Mouse (Mus musculus) embryonic fibroblast, embryonic 13.5 days (primary cell): ENCODE results near the gene Acox3. TPM values are rescaled to one million over a fixed set of nuclear protein-coding genes. Genes with fewer than 3 reads are reported as not detected.
"Not testable (repeated sequence)": the region's sequence is repeated elsewhere in the genome, so short reads cannot be mapped to it uniquely, and the experiment has no call there.

Experiments
- H3K27ac ChIP-seq: 2 replicates; pipeline ENCODE4 v1.5.1; 2012; ENCODE audit warnings: low read length, control low read depth, inconsistent platforms; ENCODE audit not compliant: insufficient read depth
- H3K4me1 ChIP-seq: 2 replicates; pipeline ENCODE4 v1.6.1; 2011; ENCODE audit warnings: low read length; ENCODE audit not compliant: control insufficient read depth, insufficient read depth
- H3K4me3 ChIP-seq: 2 replicates; pipeline ENCODE4 v1.5.1; 2011; ENCODE audit warnings: mild to moderate bottlenecking, control low read depth, low read length; ENCODE audit not compliant: insufficient read depth
- CTCF ChIP-seq: IDR thresholded peaks from 2 replicates; pipeline ENCODE4 v1.5.1; 2011; ENCODE audit warnings: mild to moderate bottlenecking, control low read depth, low read length, moderate library complexity, borderline replicate concordance; ENCODE audit not compliant: insufficient read depth
- POLR2A ChIP-seq: IDR thresholded peaks from 2 replicates; pipeline ENCODE4 v1.6.1; 2011; ENCODE audit warnings: low read depth, mild to moderate bottlenecking, control low read depth, low read length, moderate library complexity
- polyA plus RNA-seq: library from polyadenylated mRNA; stranded (reverse); fragments of >200 nt; gene quantifications from 2 replicates; pipeline ENCODE4 v1.2.4, GENCODE M21; 2011; ENCODE audit warnings: low read depth; ENCODE audit not compliant: missing spikeins, insufficient read length

Gene Acox3
- polyA plus RNA-seq, 1 experiment = 24.9 TPM

DNA sequence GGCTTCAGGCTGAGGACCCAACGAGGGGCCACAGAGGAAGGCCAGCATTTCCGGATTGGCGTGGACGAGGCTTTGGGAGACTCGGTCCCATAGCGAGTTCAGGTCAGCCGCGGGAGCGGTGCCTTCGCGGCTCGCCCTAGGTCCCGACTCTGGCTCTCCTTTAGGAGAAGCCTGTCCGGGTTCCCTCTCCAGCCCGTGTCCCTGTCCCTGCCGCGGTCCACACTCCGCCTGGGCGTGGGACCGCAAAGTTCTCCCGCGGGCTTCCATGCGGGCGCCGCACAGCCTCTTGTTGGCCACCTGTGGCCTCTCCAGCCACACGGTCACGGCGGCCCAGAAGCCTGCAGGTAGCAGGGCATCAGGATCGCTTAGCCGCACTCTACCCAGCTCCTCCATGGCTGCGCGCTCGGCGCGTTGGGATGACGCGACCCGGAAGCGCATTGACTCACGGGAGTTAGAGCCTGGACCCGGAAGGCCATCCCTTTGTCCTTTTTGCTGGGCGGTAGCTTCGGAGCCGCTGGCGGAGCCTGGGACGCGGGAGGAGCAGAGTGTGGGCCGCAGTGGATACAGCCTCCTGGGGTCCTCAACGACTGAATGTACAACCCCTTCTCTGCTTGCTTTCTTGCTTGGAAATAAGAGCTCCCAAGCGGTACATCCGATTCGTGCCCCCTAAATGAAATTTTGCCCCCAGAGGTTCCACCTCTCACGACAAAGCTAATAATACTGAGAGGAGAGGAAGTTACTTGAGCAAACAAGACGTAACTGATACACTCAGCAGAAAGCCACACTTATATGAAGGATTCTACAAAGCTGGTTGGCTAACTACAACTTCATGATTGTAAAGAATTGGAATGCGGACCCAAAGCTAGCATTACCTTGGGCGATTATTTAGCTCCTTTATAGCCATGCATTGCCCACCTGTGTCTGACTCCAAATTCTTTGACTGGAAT is 7.9 kb upstream of the Acox3 start, which contains the start of gene Trmt44:
Gene Trmt44, minus strand, starts transcription at position 418 of the 947 bp plus-strand sequence.
- peak within 1 kb of the TSS; percentile 82 for H3K4me3 ChIP-seq
- 0 out of 2 replicates have a peak, but pooled peaks cover 4% of the 10 kb centered on the region for H3K4me1 ChIP-seq
- TF ChIP-seq POLR2A (peak; percentile 89), CTCF (no peak)
- peak within 1 kb of the TSS; percentile 56 for H3K27ac ChIP-seq

DNA sequence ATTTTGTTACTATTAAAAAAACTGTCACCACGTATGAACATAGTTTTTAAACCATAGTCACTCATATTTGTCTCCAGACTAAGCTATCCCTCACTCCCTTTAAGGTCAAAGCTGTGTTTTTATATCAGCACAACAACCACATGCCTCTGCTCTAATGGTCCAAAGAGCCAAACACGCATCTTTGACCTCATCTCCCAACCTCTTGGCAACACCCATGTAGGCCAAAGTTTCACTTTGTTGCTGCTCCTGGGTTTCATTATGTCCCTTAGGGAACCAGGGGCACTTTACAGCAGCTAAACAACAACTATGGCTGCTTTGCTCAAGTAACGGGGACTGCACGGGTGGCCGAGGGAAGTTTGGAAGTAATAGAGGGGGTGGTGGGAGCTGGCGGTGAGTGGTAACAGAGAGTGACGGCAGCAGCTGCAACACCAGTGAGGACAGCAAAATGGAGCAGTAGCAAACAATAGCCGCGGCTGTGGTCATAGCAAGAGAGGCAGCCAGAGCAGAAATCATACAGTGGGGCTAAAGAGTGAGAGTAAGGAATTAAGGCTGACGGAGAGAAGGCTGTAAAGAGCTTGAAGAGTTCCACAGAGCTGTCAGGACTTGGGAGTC is 6.3 kb upstream of the Acox3 start:
- TF ChIP-seq CTCF (no peak), POLR2A (no peak)
- H3K4me3 ChIP-seq = no peak overlapping the region

DNA sequence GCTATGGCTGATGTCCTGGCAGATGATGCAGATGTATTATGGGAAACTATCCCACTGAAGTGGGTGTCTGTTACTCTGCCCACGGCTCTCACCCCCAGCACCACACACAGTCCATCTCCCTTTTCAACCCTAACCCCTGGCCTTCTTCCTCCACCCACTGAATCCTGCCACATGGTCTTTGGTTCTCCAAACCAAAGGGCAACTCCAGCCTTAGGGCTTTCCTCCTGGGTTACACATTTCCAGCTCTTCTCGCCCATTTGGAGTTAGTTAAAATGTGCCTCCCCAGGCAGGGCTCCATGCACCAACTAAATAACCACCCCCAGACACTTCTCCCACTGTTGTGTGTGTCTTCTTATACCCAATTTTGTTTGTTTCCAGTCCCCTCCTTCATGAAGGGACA is 4.4 kb upstream of the Acox3 start:
- Histone ChIP-seq H3K27ac (no peak overlapping the region), H3K4me1 (peaks cover 7% of the 10 kb centered on the region; the same call in 1 of the 2 replicates), H3K4me3 (no peak overlapping the region)
- no peak for TF ChIP-seq POLR2A
- no peak for TF ChIP-seq CTCF

More for the DNA sequence above, 6.3 kb upstream of the Acox3 start:
- no peak overlapping the region for H3K27ac ChIP-seq
- 0 out of 2 replicates have a peak, but pooled peaks cover 4% of the 10 kb centered on the region for H3K4me1 ChIP-seq

DNA sequence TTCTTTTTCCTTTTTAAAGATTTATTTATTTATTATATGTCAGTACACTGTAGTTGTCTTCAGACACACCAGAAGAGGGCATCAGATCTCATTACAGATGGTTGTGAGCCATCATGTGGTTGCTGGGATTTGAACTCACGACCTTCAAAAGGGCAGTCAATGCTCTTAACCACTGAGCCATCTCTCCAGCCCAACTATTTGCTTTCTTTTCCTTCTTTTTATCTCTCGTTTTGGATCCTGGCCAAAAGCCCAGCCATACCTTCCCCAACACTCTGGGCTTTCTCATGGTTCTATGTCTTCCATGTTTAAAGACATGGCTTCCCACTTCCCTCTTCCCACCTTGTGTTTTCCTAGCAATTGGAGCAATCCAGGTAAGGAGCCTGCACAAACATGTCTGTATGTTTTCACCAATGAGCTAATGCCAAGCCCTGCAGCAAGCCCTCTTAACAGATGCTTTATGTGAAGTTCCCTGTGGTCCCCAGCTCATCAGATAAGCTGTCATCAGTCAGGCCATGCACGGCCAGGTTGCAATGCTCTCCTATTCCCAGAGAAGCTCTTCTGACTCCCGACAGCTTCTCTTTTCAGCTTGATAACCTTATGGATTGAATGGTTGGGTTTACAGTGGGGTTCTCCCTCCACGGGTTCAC is 3.5 kb upstream of the Acox3 start:
- TF ChIP-seq POLR2A (no peak), CTCF (no peak)
- H3K4me1 ChIP-seq = peaks cover 3% of the 10 kb centered on the region; the same call in 1 of the 2 replicates
- no peak overlapping the region for H3K4me3 ChIP-seq
- no peak overlapping the region for H3K27ac ChIP-seq

DNA sequence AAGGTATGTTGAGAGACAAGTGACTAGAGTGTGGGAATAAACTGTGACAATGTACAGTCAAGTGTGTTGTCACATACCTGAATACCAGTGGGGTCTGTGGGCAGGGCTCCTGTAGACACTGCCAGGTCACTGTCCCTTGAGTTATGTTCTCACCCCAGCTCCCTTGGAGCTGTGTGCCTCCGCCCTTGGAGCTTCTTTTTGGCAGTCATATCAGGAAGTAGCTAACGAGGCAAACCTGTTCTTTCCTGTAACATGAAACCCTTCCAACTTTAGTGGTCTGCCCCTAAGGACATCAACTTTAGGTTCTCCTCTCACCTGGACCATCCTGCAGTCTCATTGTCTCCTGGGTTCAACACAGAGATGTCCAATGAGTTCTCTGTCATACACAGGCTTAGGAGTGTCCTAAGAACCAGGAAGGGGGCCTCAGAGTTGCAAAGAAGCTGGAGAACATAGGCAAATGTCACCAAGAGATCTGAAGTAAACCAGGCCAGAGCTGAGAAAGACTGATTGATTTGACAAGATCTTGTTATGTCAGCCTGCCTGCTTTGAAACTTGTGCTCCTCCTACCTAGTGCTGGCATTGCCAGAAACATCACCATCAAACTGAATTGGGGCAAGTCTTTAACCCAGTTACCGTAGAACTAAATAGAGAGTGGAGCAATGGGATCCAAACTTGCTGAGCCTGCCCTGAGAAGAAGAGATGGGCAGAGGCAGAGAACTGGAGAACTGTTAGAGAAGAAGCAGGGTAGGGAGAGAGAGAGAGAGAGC is 2.5 kb upstream of the Acox3 start:
- TF ChIP-seq POLR2A (no peak), CTCF (no peak)
- Histone ChIP-seq H3K4me1 (peaks cover 3% of the 10 kb centered on the region; the same call in 1 of the 2 replicates), H3K4me3 (no peak overlapping the region), H3K27ac (no peak overlapping the region)

DNA sequence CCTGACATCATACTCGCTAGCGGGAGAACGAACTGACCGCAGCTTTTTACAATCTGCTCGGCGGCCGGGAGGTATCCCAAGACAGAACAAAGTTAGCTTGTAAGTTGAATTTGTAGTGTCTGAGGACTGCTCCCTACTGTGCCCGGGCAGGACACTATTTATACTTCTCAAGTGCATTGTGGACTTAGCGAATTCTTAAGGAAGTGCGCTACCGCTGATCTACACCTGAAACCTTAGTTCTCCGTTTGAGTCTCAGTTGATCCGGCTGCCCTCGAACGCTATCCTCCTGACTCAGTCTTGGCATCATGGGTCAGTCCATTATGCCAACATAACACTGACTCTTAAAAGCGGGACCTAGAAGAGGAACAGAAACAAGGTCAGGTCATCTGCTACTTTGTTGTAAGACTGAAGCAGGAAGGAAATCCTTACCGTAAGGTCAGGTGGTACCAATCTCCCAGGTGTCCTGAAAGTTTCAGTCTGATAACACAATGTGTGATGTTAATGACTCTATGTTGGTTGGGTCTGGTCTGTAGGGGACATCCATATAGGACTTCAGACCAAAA is 462 bp downstream of the Acox3 start:
- peak overlapping the region; percentile 66 for H3K4me3 ChIP-seq
- H3K4me1 ChIP-seq = peaks cover 3% of the 10 kb centered on the region; the same call in 1 of the 2 replicates
- H3K27ac ChIP-seq = peak overlapping the region; percentile 12; the same call in 1 of the 2 replicates
- TF ChIP-seq POLR2A (no peak), CTCF (no peak)

DNA sequence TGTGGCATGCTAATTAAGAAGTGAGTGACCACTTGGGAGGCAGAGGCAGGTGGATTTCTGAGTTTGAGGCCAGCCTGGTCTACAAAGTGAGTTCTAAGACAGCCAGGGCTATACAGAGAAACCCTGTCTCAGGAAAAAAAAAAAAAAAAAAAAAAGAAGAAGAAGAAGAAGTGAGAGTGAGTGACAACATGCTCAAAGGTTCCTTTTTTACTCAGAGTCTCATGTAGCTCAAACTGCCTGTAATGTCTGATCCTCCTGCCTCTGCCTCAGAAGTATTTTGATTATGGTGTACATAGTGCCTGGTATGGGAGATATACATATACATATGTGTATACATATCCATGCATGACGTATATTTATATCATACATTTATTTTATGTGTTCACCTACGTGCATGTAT is 1.4 kb downstream of the Acox3 start:
- H3K27ac ChIP-seq, H3K4me3 ChIP-seq, H3K4me1 ChIP-seq: not testable (repeated sequence)

DNA sequence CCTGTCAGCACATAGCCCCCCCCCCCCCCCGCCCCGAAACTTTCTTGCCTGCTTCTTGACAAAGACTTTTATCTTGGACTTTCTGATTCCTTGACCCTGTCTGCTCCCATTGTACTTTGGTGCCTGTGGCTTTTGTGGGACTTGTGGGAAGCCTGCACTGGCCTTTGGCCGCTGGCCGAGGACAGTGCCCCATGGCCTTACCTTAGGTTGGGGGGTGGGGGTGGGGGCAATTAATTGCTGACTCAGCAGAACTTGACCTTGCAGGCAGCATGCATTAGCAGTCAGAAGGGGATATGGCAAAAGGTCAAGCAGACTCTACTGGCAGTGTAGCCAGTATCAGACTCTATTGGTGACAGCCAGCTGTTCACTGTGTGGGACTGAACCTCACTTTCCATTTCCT is 8.7 kb downstream of the Acox3 start:
- no peak overlapping the region for H3K27ac ChIP-seq
- H3K4me3 ChIP-seq = no peak overlapping the region
- no peaks in the 10 kb centered on the region for H3K4me1 ChIP-seq
- no peak for TF ChIP-seq POLR2A

DNA sequence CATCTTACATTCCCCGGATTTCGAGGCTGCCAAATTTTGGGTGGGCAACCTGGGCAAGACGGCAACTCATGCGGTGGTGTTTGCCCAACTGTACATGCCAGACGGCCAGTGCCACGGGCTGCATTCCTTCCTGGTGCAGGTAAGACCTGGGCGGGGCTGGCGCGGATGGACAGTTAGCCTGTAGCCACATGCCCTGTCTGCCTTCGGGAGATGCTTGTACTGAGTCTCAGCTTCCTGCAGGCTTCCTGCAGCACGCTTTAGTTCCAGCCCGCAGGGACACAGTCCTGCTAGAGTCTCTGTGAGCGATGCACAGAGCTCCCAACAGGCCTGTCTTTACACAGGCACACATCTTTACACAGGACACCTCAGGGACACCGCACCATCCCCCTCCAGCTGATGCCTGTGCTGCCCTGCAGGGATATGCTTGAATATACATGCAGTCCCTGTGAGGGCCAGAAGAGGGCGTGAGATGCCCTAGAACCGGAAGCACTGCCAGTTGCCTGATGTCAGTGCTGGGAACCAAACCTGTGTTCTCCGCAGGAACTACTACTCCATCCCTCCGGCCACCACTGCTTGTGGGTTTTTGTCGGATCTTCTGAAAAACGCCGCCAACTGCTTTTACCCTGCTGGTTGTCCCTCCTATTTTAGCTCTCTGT is 9.4 kb downstream of the Acox3 start:
- Histone ChIP-seq H3K4me1 (no peaks in the 10 kb centered on the region), H3K4me3 (no peak overlapping the region), H3K27ac (no peak overlapping the region)
- no peak for TF ChIP-seq POLR2A
- no peak for TF ChIP-seq CTCF
